Mouse (Mus musculus) heart, adult 2 months (tissue): Measurements from ENCODE around the gene Chd3.

Experiments used
- CTCF ChIP-seq: fragments of 200-600 bp; IDR thresholded peaks from 2 replicates; pipeline ENCODE4 v1.8.1; 2022; ENCODE audit warnings: antibody characterized with exemption, mild to moderate bottlenecking, moderate library complexity
- EP300 ChIP-seq: fragments of 200-500 bp; IDR thresholded peaks from 2 replicates; pipeline ENCODE4 v1.6.1; 2011; ENCODE audit warnings: low read depth, low read length, control low read depth; ENCODE audit not compliant: insufficient read depth
- POLR2A ChIP-seq: fragments of 200-500 bp; IDR thresholded peaks from 2 replicates; pipeline ENCODE4 v1.6.1; 2011; ENCODE audit warnings: mild to moderate bottlenecking, low read depth, low read length, control low read depth; ENCODE audit not compliant: insufficient read depth

DNA sequence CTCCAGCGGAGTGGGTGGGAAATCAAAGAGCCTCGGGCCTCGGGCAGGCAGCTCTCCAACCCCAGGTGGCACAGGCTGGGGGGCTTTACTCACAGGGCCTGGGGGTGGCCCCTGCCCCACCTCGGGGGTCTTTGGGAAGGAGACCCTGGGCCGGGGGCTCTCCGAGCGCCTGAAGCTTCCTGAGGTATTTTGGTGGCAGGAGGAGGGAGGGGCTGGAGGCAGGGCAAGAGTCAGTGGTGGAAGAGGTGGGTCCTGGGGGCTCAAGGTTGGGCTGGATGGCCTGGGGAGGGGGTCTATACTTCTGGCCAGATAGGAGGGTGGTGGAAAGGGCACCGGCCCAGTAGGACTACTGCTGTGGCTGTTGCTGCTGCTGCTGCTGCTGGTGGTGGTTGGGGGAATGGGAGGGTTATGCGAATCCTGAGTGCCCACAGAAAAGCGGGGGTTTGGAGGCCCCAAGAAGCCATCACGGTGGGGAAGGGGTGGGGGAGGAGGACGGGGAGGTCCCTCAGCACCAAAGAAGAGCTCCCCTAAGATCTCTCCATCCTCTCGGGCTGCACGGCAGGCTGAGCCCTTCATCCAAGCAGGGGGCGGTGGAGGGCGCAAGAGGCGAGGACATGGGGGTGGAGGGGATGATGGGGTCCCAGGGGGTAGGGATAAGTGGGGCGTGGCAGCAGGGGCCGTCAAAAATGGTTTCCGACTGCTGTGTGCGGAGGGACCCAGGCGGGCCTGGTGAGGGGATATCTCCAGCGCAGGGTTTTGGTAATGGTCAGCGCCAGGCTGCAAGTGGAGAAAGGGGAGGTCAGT lies 36.4 kb upstream of the Chd3 start:
- TF ChIP-seq CTCF (no peak), POLR2A (no peak), EP300 (no peak)
